Mouse (Mus musculus) limb, embryonic 15.5 days (tissue): Measurements from ENCODE around the gene Zscan21. TPM values are rescaled to one million over a fixed set of nuclear protein-coding genes. Genes with fewer than 3 reads are reported as not detected.
A peak's percentile ranks its signal among the peaks of the same experiment; 100 is the strongest.

ENCODE experiments used
- ATAC-seq: fragments of 200-750 bp; cut with Nextera tagmentation; 2 replicates; pipeline ENCODE4 v1.8.0; 2017; ENCODE audit warnings: low read depth, moderate TSS enrichment; ENCODE audit not compliant: insufficient number of reproducible peaks, low FRiP score, low TSS enrichment
- H3K27ac ChIP-seq: fragments of 300-500 bp; sonication (generic); 2 replicates; pipeline ENCODE4 v1.5.1; 2015; ENCODE audit warnings: moderate library complexity, mild to moderate bottlenecking, inconsistent platforms
- H3K27me3 ChIP-seq: fragments of 300-500 bp; sonication (generic); 2 replicates; pipeline ENCODE4 v1.6.1; 2015; ENCODE audit warnings: inconsistent platforms
- H3K36me3 ChIP-seq: fragments of 300-500 bp; sonication (generic); 2 replicates; pipeline ENCODE4 v1.6.1; 2015; ENCODE audit warnings: inconsistent platforms
- H3K4me1 ChIP-seq: fragments of 300-500 bp; sonication (generic); 2 replicates; pipeline ENCODE4 v1.6.1; 2015; ENCODE audit warnings: inconsistent platforms
- H3K4me2 ChIP-seq: fragments of 300-500 bp; sonication (generic); 2 replicates; pipeline ENCODE4 v1.6.1; 2015; ENCODE audit warnings: mild to moderate bottlenecking, inconsistent platforms
- H3K4me3 ChIP-seq: fragments of 300-500 bp; sonication (generic); 2 replicates; pipeline ENCODE4 v1.5.1; 2015; ENCODE audit warnings: mild to moderate bottlenecking, inconsistent platforms
- H3K9ac ChIP-seq: fragments of 300-500 bp; sonication (generic); 2 replicates; pipeline ENCODE4 v1.6.1; 2015; ENCODE audit warnings: inconsistent platforms
- H3K9me3 ChIP-seq: fragments of 300-500 bp; sonication (generic); 2 replicates; pipeline ENCODE4 v1.6.1; 2016; ENCODE audit warnings: inconsistent platforms
- WGBS: fragments of 180-500 bp; shearing (Covaris S2); methylation state at CpG from one replicate; pipeline ENCODE4 v1.1.7; 2015; 5-methylcytosine and 5-hydroxymethylcytosine counted together
- polyA plus RNA-seq: library from polyadenylated mRNA; unstranded; fragments of >200 nt; fragmentation: Nextera tagmentation; extraction: Ambion mirVana; gene quantifications from 2 replicates; pipeline ENCODE4 v1.2.1, GENCODE M21; 2015

Zscan21 gene
- polyA plus RNA-seq, 1 experiment from 2014 or later = 52.8 TPM

GRCm38 (mm10) chr5:138137257-138137656, 20.6 kb downstream of the Zscan21 start:
- H3K9me3 ChIP-seq = no peaks in the 10 kb centered on the region
- H3K4me1 ChIP-seq = no peaks in the 10 kb centered on the region
- 77% methylated on average over 4 of the region's 4 CpGs for WGBS
- peaks cover 37% of the 10 kb centered on the region for H3K36me3 ChIP-seq
- no peak; the same call in 1 of the 2 replicates for ATAC-seq
- no peak overlapping the region for H3K4me2 ChIP-seq
- no peak overlapping the region for H3K4me3 ChIP-seq
- no peaks in the 10 kb centered on the region for H3K27me3 ChIP-seq
- no peak overlapping the region for H3K27ac ChIP-seq
- H3K9ac ChIP-seq = no peak overlapping the region

GRCm38 (mm10) chr5:138137935-138138549, 21.3 kb downstream of the Zscan21 start:
- Histone ChIP-seq H3K36me3 (peaks cover 29% of the 10 kb centered on the region), H3K27ac (no peak overlapping the region), H3K9ac (no peak overlapping the region), H3K4me2 (no peak overlapping the region), H3K9me3 (no peaks in the 10 kb centered on the region), H3K4me1 (no peaks in the 10 kb centered on the region), H3K4me3 (no peak overlapping the region), H3K27me3 (no peaks in the 10 kb centered on the region)
- peak; percentile 69; the same call in 1 of the 2 replicates for ATAC-seq
- WGBS = 57% methylated on average over 8 of the region's 8 CpGs

GRCm38 (mm10) chr5:138138585-138138984, 21.9 kb downstream of the Zscan21 start:
- H3K9ac ChIP-seq = no peak overlapping the region
- H3K4me2 ChIP-seq = no peak overlapping the region
- H3K36me3 ChIP-seq = peaks cover 29% of the 10 kb centered on the region
- H3K9me3 ChIP-seq = no peaks in the 10 kb centered on the region
- 77% methylated on average over 4 of the region's 4 CpGs for WGBS
- H3K4me3 ChIP-seq = no peak overlapping the region
- H3K4me1 ChIP-seq = no peaks in the 10 kb centered on the region
- no peak for ATAC-seq
- no peak overlapping the region for H3K27ac ChIP-seq
- H3K27me3 ChIP-seq = no peaks in the 10 kb centered on the region

GRCm38 (mm10) chr5:138154390-138154789, 37.7 kb downstream of the Zscan21 start:
- WGBS = 80% methylated on average over 3 of the region's 3 CpGs
- H3K9ac ChIP-seq = no peak overlapping the region
- peaks cover 32% of the 10 kb centered on the region for H3K36me3 ChIP-seq
- no peaks in the 10 kb centered on the region for H3K27me3 ChIP-seq
- H3K27ac ChIP-seq = no peak overlapping the region
- ATAC-seq = no peak
- peaks cover 4% of the 10 kb centered on the region; the same call in 1 of the 2 replicates for H3K4me1 ChIP-seq
- peak overlapping the region; percentile 61 for H3K4me2 ChIP-seq
- peak overlapping the region; percentile 79 for H3K4me3 ChIP-seq
- H3K9me3 ChIP-seq = no peaks in the 10 kb centered on the region

GRCm38 (mm10) chr5:138155443-138155976, 38.8 kb downstream of the Zscan21 start, which contains the start of gene Zfp113:
Zfp113 (minus strand) TSS chr5:138155744.
- peak within 1 kb of the TSS; percentile 79 for H3K4me3 ChIP-seq
- no peaks in the 10 kb centered on the region for H3K9me3 ChIP-seq
- H3K4me2 ChIP-seq = peak within 1 kb of the TSS; percentile 61
- H3K9ac ChIP-seq = peak within 1 kb of the TSS; percentile 77
- no peaks in the 10 kb centered on the region for H3K27me3 ChIP-seq
- peaks cover 5% of the 10 kb centered on the region; the same call in 1 of the 2 replicates for H3K4me1 ChIP-seq
- H3K36me3 ChIP-seq = peaks cover 27% of the 10 kb centered on the region
- H3K27ac ChIP-seq = peak within 1 kb of the TSS; percentile 89
- peak; percentile 95 for ATAC-seq
- WGBS = under 1% methylated on average over 31 of the region's 31 CpGs

GRCm38 (mm10) chr5:138160224-138160762, 43.6 kb downstream of the Zscan21 start:
- no peaks in the 10 kb centered on the region for H3K27me3 ChIP-seq
- ATAC-seq = no peak
- no peak overlapping the region for H3K9ac ChIP-seq
- H3K4me3 ChIP-seq = peak overlapping the region; percentile 77
- peaks cover 32% of the 10 kb centered on the region for H3K36me3 ChIP-seq
- peak overlapping the region; percentile 81; the same call in 1 of the 2 replicates for H3K27ac ChIP-seq
- no peaks in the 10 kb centered on the region for H3K9me3 ChIP-seq
- H3K4me1 ChIP-seq = peaks cover 14% of the 10 kb centered on the region; the same call in 1 of the 2 replicates
- 70% methylated on average over 7 of the region's 7 CpGs for WGBS
- H3K4me2 ChIP-seq = peak overlapping the region; percentile 72

- Histone ChIP-seq H3K27me3 (no peaks in the 10 kb centered on the region), H3K4me1 (peaks cover 16% of the 10 kb centered on the region; the same call in 1 of the 2 replicates), H3K36me3 (peaks cover 40% of the 10 kb centered on the region), H3K4me3 (peak within 1 kb of the TSS; percentile 77), H3K9me3 (no peaks in the 10 kb centered on the region), H3K9ac (peak within 1 kb of the TSS; percentile 82), H3K27ac (peak within 1 kb of the TSS; percentile 81), H3K4me2 (peak within 1 kb of the TSS; percentile 72)
- peak; percentile 94 for ATAC-seq
- under 1% methylated on average over 42 of the region's 42 CpGs for WGBS
These were observed 44.4 kb downstream of the Zscan21 start, which contains the start of gene Cops6 for GRCm38 (mm10) chr5:138160842-138161665. Cops6 (plus strand) TSS chr5:138161071.

- Histone ChIP-seq H3K27ac (no peak overlapping the region), H3K4me3 (no peak overlapping the region), H3K4me1 (peaks cover 16% of the 10 kb centered on the region; the same call in 1 of the 2 replicates), H3K36me3 (peaks cover 60% of the 10 kb centered on the region), H3K9me3 (no peaks in the 10 kb centered on the region), H3K9ac (no peak overlapping the region), H3K27me3 (no peaks in the 10 kb centered on the region), H3K4me2 (no peak overlapping the region)
- 66% methylated on average over 6 of the region's 6 CpGs for WGBS
- ATAC-seq = no peak
These were observed 46.3 kb downstream of the Zscan21 start for GRCm38 (mm10) chr5:138163046-138163445.

GRCm38 (mm10) chr5:138163610-138164009, 46.9 kb downstream of the Zscan21 start:
- Histone ChIP-seq H3K9ac (no peak overlapping the region), H3K4me3 (no peak overlapping the region), H3K27me3 (no peaks in the 10 kb centered on the region), H3K4me2 (no peak overlapping the region), H3K27ac (no peak overlapping the region), H3K36me3 (peaks cover 65% of the 10 kb centered on the region), H3K9me3 (no peaks in the 10 kb centered on the region), H3K4me1 (peaks cover 16% of the 10 kb centered on the region; the same call in 1 of the 2 replicates)
- ATAC-seq = no peak
- 66% methylated on average over 10 of the region's 10 CpGs for WGBS

- no peak overlapping the region for H3K9ac ChIP-seq
- H3K4me1 ChIP-seq = peaks cover 22% of the 10 kb centered on the region
- WGBS = 67% methylated on average over 8 of the region's 8 CpGs
- H3K27ac ChIP-seq = 0 out of 2 replicates have a peak overlapping the region, but pooled peaks have one; percentile 7
- peaks cover 78% of the 10 kb centered on the region for H3K36me3 ChIP-seq
- H3K27me3 ChIP-seq = no peaks in the 10 kb centered on the region
- ATAC-seq = no peak
- no peak overlapping the region for H3K4me2 ChIP-seq
- H3K4me3 ChIP-seq = no peak overlapping the region
- H3K9me3 ChIP-seq = no peaks in the 10 kb centered on the region
These were observed 48.9 kb downstream of the Zscan21 start for GRCm38 (mm10) chr5:138165594-138165993.

GRCm38 (mm10) chr5:138170936-138171561, 54.3 kb downstream of the Zscan21 start:
- peak overlapping the region; percentile 88 for H3K4me2 ChIP-seq
- WGBS = under 1% methylated on average over 47 of the region's 47 CpGs
- no peaks in the 10 kb centered on the region for H3K9me3 ChIP-seq
- H3K4me3 ChIP-seq = peak overlapping the region; percentile 83
- peaks cover 13% of the 10 kb centered on the region for H3K4me1 ChIP-seq
- H3K27ac ChIP-seq = peak overlapping the region; percentile 94
- peak; percentile 76 for ATAC-seq
- no peaks in the 10 kb centered on the region for H3K27me3 ChIP-seq
- peaks cover 56% of the 10 kb centered on the region for H3K36me3 ChIP-seq
- H3K9ac ChIP-seq = peak overlapping the region; percentile 71
